In genomic region chr7:78883016-78883725, GRCm38 (mm10) we compare ENCODE assay signal across 9 mouse cellular contexts. TPM values are rescaled to one million over a fixed set of nuclear protein-coding genes. Genes with fewer than 3 reads are reported as not detected.
DNase-seq lines count a peak whose midpoint lies in the region; ATAC-seq and TF ChIP-seq lines count a peak whose summit lies in the region.
"Had no signal": no experiment of that assay in that cellular context is flagged by ENCODE, and none has a peak within 500 bp of the region (broad histone marks: within the 10 kb centered on the region; RNA-seq: fewer than 3 reads in every experiment).

No protein-coding gene starts in this region.

- no peak overlapping the region for H3K27ac ChIP-seq in heart, embryonic 11.5 days (ENCODE audit: low read depth, low read length)
- peak overlapping the region; percentile 91 for H3K27ac ChIP-seq in hindbrain, embryonic 14.5 days
- H3K27ac ChIP-seq: macrophage had no signal

- H3K9me3 ChIP-seq in heart, embryonic 11.5 days (replicated peaks; ENCODE audit: control insufficient read depth, low read length): no peaks in the 10 kb centered on the region
- no peaks in the 10 kb centered on the region for H3K9me3 ChIP-seq in hindbrain, embryonic 14.5 days (ENCODE audit: control insufficient read depth, low read length)

- H3K36me3 ChIP-seq in heart, embryonic 11.5 days (ENCODE audit: control insufficient read depth, insufficient read depth, low read length): no peaks in the 10 kb centered on the region
- no peaks in the 10 kb centered on the region for H3K36me3 ChIP-seq in hindbrain, embryonic 14.5 days (replicated peaks; ENCODE audit: control insufficient read depth, insufficient read depth)
- H3K36me3 ChIP-seq in myocyte (ENCODE audit: control insufficient read depth, insufficient read depth): no peaks in the 10 kb centered on the region

- H3K4me2 ChIP-seq in heart, embryonic 11.5 days: peak overlapping the region; percentile 29; the same call in 1 of the 2 replicates
- peak overlapping the region; percentile 84 for H3K4me2 ChIP-seq in hindbrain, embryonic 14.5 days (replicated peaks)
- no peak overlapping the region for H3K4me2 ChIP-seq in myocyte (ENCODE audit: low read depth)

- no peak overlapping the region for H3K9ac ChIP-seq in heart, embryonic 11.5 days (ENCODE audit: low read depth, low read length)
- H3K9ac ChIP-seq in hindbrain, embryonic 14.5 days: peak overlapping the region; percentile 77

- ATAC-seq in heart, embryonic 11.5 days (replicated peaks; ENCODE audit: insufficient number of reproducible peaks, low FRiP score, low TSS enrichment): no peak
- ATAC-seq in hindbrain, embryonic 14.5 days (ENCODE audit: low FRiP score): no peak
- ATAC-seq in activated CD4-positive, CD25-positive, alpha-beta regulatory T cell, adult 4 months: no peak

- no peaks in the 10 kb centered on the region for H3K79me2 ChIP-seq in myocyte (ENCODE audit: control insufficient read depth, insufficient read depth)

- peaks cover 68% of the 10 kb centered on the region for H3K27me3 ChIP-seq in heart, embryonic 11.5 days (ENCODE audit: control insufficient read depth, insufficient read depth, low read length)
- H3K27me3 ChIP-seq in hindbrain, embryonic 14.5 days (ENCODE audit: control insufficient read depth, insufficient read depth, low read length): no peaks in the 10 kb centered on the region
- peaks cover 64% of the 10 kb centered on the region for H3K27me3 ChIP-seq in myocyte (ENCODE audit: control insufficient read depth, insufficient read depth, insufficient read length)

- H3K4me3 ChIP-seq in heart, embryonic 11.5 days (ENCODE audit: low read depth, low read length): peak overlapping the region; percentile 18; the same call in 1 of the 2 replicates
- peak overlapping the region; percentile 65 for H3K4me3 ChIP-seq in hindbrain, embryonic 14.5 days (replicated peaks; ENCODE audit: low read length)
- no peak overlapping the region for H3K4me3 ChIP-seq in myocyte

- no peak for TF ChIP-seq POLR2A in myocyte (IDR thresholded peaks at IDR 0.05; ENCODE audit: insufficient read length, low read depth)

- H3K4me1 ChIP-seq in heart, embryonic 11.5 days (ENCODE audit: control insufficient read depth, insufficient read depth, low read length): peaks cover 5% of the 10 kb centered on the region
- H3K4me1 ChIP-seq in hindbrain, embryonic 14.5 days (replicated peaks; ENCODE audit: control insufficient read depth, insufficient read depth, low read length): peaks cover 58% of the 10 kb centered on the region

- 4% methylated on average over 34 of the region's 34 CpGs for WGBS in heart, embryonic 11.5 days (ENCODE audit: insufficient replicate concordance)
- WGBS in hindbrain, embryonic 14.5 days: under 1% methylated on average over 34 of the region's 34 CpGs

- no peak for DNase-seq in heart, adult 18-20 months
- peak; percentile 59 for DNase-seq in embryo, embryonic 10.5 days (ENCODE audit: low spot score)
- no peak for DNase-seq in hindbrain, embryonic 14.5 days (ENCODE audit: low spot score)
- no peak for DNase-seq in urinary bladder, adult 18-20 months (ENCODE audit: low spot score in 2 of 2)
- DNase-seq in cerebellum, postnatal 4 days (ENCODE audit: low spot score in 2 of 2): no peak

- H3ac ChIP-seq in myocyte (ENCODE audit: control insufficient read depth, insufficient read length): no peak overlapping the region

TF ChIP-seq in myocyte, 11 proteins besides CTCF, POLR2A, EP300 and RAD21:
- TF ChIP-seq MYOD1 (IDR thresholded peaks at IDR 0.05; ENCODE audit: control insufficient read depth in 1 of 3, insufficient read length in 2 of 3, low read depth in 2 of 3) (no peak), REST (IDR thresholded peaks at IDR 0.05; ENCODE audit: insufficient read depth, insufficient read length) (peak; percentile 38)

RNA-seq across cellular contexts. Expression of gene Aen, which starts 12.5 kb away (rescaled TPM):
- polyA plus RNA-seq in heart, embryonic 11.5 days (2014; fragmentation: Nextera tagmentation; extraction: Ambion mirVana): 27.5 and 33.8 TPM in 2 replicates
- 10 to 100 TPM; 35.8 to 37.0 TPM for total RNA-seq in heart, adult 18-20 months (2021)
- polyA plus RNA-seq in hindbrain, embryonic 14.5 days (2014; fragmentation: Nextera tagmentation; extraction: Ambion mirVana): 42.0 and 44.1 TPM in 2 replicates
- polyA plus RNA-seq in myocyte (2012; fragmentation: generic; extraction: Trizol): 52.8 TPM
- polyA plus RNA-seq in activated CD4-positive, CD25-positive, alpha-beta regulatory T cell, adult 4 months (2017; shearing (Covaris generic)): 10 to 100 TPM; 22.0 to 25.4 TPM

RNA-seq across cellular contexts. Expression of gene Isg20, which starts 30.1 kb away (rescaled TPM):
- polyA plus RNA-seq in heart, embryonic 11.5 days (2014; fragmentation: Nextera tagmentation; extraction: Ambion mirVana): 0.54 and 1.2 TPM in 2 replicates
- 1 to 10 TPM; 6.3 to 7.0 TPM for total RNA-seq in heart, adult 18-20 months (2021)
- polyA plus RNA-seq in hindbrain, embryonic 14.5 days (2014; fragmentation: Nextera tagmentation; extraction: Ambion mirVana): 0.55 and 1.2 TPM in 2 replicates
- polyA plus RNA-seq in myocyte (2012; fragmentation: generic; extraction: Trizol): 10.5 TPM
- 100 to 1,000 TPM; 113 to 119 TPM for polyA plus RNA-seq in activated CD4-positive, CD25-positive, alpha-beta regulatory T cell, adult 4 months (2017; shearing (Covaris generic))

RNA-seq across cellular contexts. Expression of gene Det1, which starts 36.1 kb away (rescaled TPM):
- polyA plus RNA-seq in heart, embryonic 11.5 days (2014; fragmentation: Nextera tagmentation; extraction: Ambion mirVana): 12.1 and 12.5 TPM in 2 replicates
- total RNA-seq in heart, adult 18-20 months (2021): 10 to 100 TPM; 13.9 to 16.5 TPM
- 12.7 and 13.5 TPM in 2 replicates for polyA plus RNA-seq in hindbrain, embryonic 14.5 days (2014; fragmentation: Nextera tagmentation; extraction: Ambion mirVana)
- 12.0 TPM for polyA plus RNA-seq in myocyte (2012; fragmentation: generic; extraction: Trizol)
- 10 to 100 TPM; 15.7 to 18.8 TPM for polyA plus RNA-seq in activated CD4-positive, CD25-positive, alpha-beta regulatory T cell, adult 4 months (2017; shearing (Covaris generic))
